Mouse (Mus musculus) bone marrow, adult 2 months (tissue): ENCODE results near the gene Ndufb7.

Source experiments
- CTCF ChIP-seq: fragments of 200-500 bp; IDR thresholded peaks from 2 replicates; pipeline ENCODE4 v1.5.1; 2011; ENCODE audit warnings: low read length, control low read depth; ENCODE audit not compliant: control insufficient read depth, insufficient read depth
- POLR2A ChIP-seq: fragments of 200-500 bp; IDR thresholded peaks from 2 replicates; pipeline ENCODE4 v1.6.1; 2011; ENCODE audit warnings: low read depth, mild to moderate bottlenecking, control low read depth, low read length, borderline replicate concordance; ENCODE audit not compliant: control insufficient read depth

GRCm38 (mm10) chr8:83563246-83563645 lies 3.2 kb upstream of the Ndufb7 start:
- TF ChIP-seq CTCF: no peak
- TF ChIP-seq POLR2A: no peak
